Mouse (Mus musculus): ENCODE data around the gene Wdr3. TPM values are rescaled to one million over a fixed set of nuclear protein-coding genes. Genes with fewer than 3 reads are reported as not detected.

The Wdr3 gene
- total RNA-seq, 2 experiments from 2014 or later = 22.8 to 25.0 TPM

Other genes with a start within 250 kb of the Wdr3 start
- gene Gdap2, start within 50 bp of the Wdr3 start, total RNA-seq (2021) = 10 to 100 TPM; 33.0 to 43.1 TPM